Mouse (Mus musculus) c-Kit-positive CD71-positive TER-119-negative erythroid progenitor cells, embryonic 14.5 days (primary cell): ENCODE results near the gene Vmn1r7.
"Not testable (repeated sequence)": the region's sequence is repeated elsewhere in the genome, so short reads cannot be mapped to it uniquely, and the experiment has no call there.

Source experiments
- DNase-seq: peaks from one replicate; pipeline ENCODE4 v3.0.0-alpha.2; 2013; ENCODE audit warnings: low read depth

Gene Vmn1r7

GRCm38 (mm10) chr6:57025224-57025623 is at the start of gene Vmn1r7:
Gene Vmn1r7 (minus strand): TSS chr6:57025324.
- not testable (repeated sequence) for DNase-seq

- DNase-seq = no peak
These were observed 41.4 kb upstream of the Vmn1r7 start, which contains the start of gene Vmn1r9 for GRCm38 (mm10) chr6:57066487-57066886. Gene Vmn1r9 (plus strand): TSS chr6:57066787.

- peak; percentile 3 for DNase-seq
These were observed 38.6 kb upstream of the Vmn1r7 start for GRCm38 (mm10) chr6:57063730-57064129.

GRCm38 (mm10) chr6:57034674-57035073 is 9.6 kb upstream of the Vmn1r7 start:
- no peak for DNase-seq

GRCm38 (mm10) chr6:57031984-57032383 is 6.9 kb upstream of the Vmn1r7 start, which contains the start of gene Vmn1r8:
Gene Vmn1r8 (plus strand): TSS chr6:57032284.
- no peak for DNase-seq

- no peak for DNase-seq
These were observed 28.2 kb downstream of the Vmn1r7 start, which contains the start of gene Vmn1r6 for GRCm38 (mm10) chr6:56996943-56997342. Gene Vmn1r6 (plus strand): TSS chr6:56997243.
